ENCODE assay signal across 9 mouse cellular contexts in genomic region chr11:102219247-102219993, GRCm38 (mm10). TPM values are rescaled to one million over a fixed set of nuclear protein-coding genes. Genes with fewer than 3 reads are reported as not detected.
A peak's percentile ranks its signal among the peaks of the same experiment; 100 is the strongest.
DNase-seq lines count a peak whose midpoint lies in the region; ATAC-seq and TF ChIP-seq lines count a peak whose summit lies in the region.
"Had no signal": no experiment of that assay in that cellular context is flagged by ENCODE, and none has a peak within 500 bp of the region (broad histone marks: within the 10 kb centered on the region; RNA-seq: fewer than 3 reads in every experiment).

No protein-coding gene starts in this region.

- peak overlapping the region; percentile 14 for H3K27ac ChIP-seq in testis, adult 2 months (ENCODE audit: control insufficient read depth, insufficient read depth, low read depth, low read length)
- peak overlapping the region; percentile 73 for H3K27ac ChIP-seq in hindbrain, embryonic 14.5 days
- H3K27ac ChIP-seq in midbrain, embryonic 11.5 days (ENCODE audit: low read depth, low read length): peak overlapping the region; percentile 67; the same call in 1 of the 2 replicates

- DNase-seq in testis, postnatal 14 days (ENCODE audit: low spot score): no peak
- DNase-seq in hindbrain, embryonic 14.5 days (ENCODE audit: low spot score): no peak
- DNase-seq in midbrain, embryonic 11.5 days (ENCODE audit: low spot score, missing footprints): no peak
- no peak for DNase-seq in embryo, embryonic 10 days (ENCODE audit: low spot score)
- DNase-seq in layer of hippocampus, postnatal 14 days (ENCODE audit: low spot score in 2 of 2): no peak

- TF ChIP-seq CTCF in testis, adult 2 months (IDR thresholded peaks at IDR 0.05; ENCODE audit: control insufficient read depth, insufficient read depth, insufficient replicate concordance, low read depth, low read length): no peak

- H3K4me2 ChIP-seq in hindbrain, embryonic 14.5 days (replicated peaks): peak overlapping the region; percentile 45
- H3K4me2 ChIP-seq in midbrain, embryonic 11.5 days: peak overlapping the region; percentile 31

- no peaks in the 10 kb centered on the region for H3K36me3 ChIP-seq in erythroblast, embryonic 14.5 days (ENCODE audit: control insufficient read depth)
- H3K36me3 ChIP-seq in testis, adult 2 months (ENCODE audit: control insufficient read depth, insufficient read depth, low read length): no peaks in the 10 kb centered on the region
- peaks cover 30% of the 10 kb centered on the region for H3K36me3 ChIP-seq in hindbrain, embryonic 14.5 days (replicated peaks; ENCODE audit: control insufficient read depth, insufficient read depth)
- H3K36me3 ChIP-seq in midbrain, embryonic 11.5 days (ENCODE audit: control insufficient read depth, insufficient read depth, low read length): peaks cover 2% of the 10 kb centered on the region; the same call in 1 of the 2 replicates

- peaks cover 40% of the 10 kb centered on the region for H3K4me1 ChIP-seq in erythroblast, embryonic 14.5 days (ENCODE audit: control insufficient read depth)
- H3K4me1 ChIP-seq in testis, adult 2 months (ENCODE audit: control insufficient read depth, insufficient read depth, low read length): peaks cover 22% of the 10 kb centered on the region
- peaks cover 48% of the 10 kb centered on the region for H3K4me1 ChIP-seq in hindbrain, embryonic 14.5 days (replicated peaks; ENCODE audit: control insufficient read depth, insufficient read depth, low read length)
- H3K4me1 ChIP-seq in midbrain, embryonic 11.5 days (ENCODE audit: control insufficient read depth, insufficient read depth, low read length): peaks cover 29% of the 10 kb centered on the region

- peak overlapping the region; percentile 57 for H3K4me3 ChIP-seq in erythroblast, embryonic 14.5 days (replicated peaks)
- H3K4me3 ChIP-seq in testis, adult 2 months (ENCODE audit: control insufficient read depth, low read depth, low read length): no peak overlapping the region
- H3K4me3 ChIP-seq in hindbrain, embryonic 14.5 days (replicated peaks; ENCODE audit: low read length): no peak overlapping the region
- no peak overlapping the region for H3K4me3 ChIP-seq in midbrain, embryonic 11.5 days (ENCODE audit: low read depth, low read length)

- peaks cover 26% of the 10 kb centered on the region for H3K27me3 ChIP-seq in erythroblast, embryonic 14.5 days (ENCODE audit: control insufficient read depth)
- H3K27me3 ChIP-seq in testis, adult 2 months (ENCODE audit: control insufficient read depth, insufficient read depth, low read length): no peaks in the 10 kb centered on the region
- H3K27me3 ChIP-seq in hindbrain, embryonic 14.5 days (ENCODE audit: control insufficient read depth, insufficient read depth, low read length): no peaks in the 10 kb centered on the region
- H3K27me3 ChIP-seq in midbrain, embryonic 11.5 days (ENCODE audit: control insufficient read depth, insufficient read depth, low read length): no peaks in the 10 kb centered on the region

- no peak for TF ChIP-seq POLR2A in testis, adult 2 months (IDR thresholded peaks at IDR 0.05; ENCODE audit: control insufficient read depth, low read depth, low read length)

- 64% methylated on average over 14 of the region's 14 CpGs for WGBS in hindbrain, embryonic 14.5 days
- 79% methylated on average over 14 of the region's 14 CpGs for WGBS in midbrain, embryonic 11.5 days

- ATAC-seq in erythroblast, adult 5-6 weeks (replicated peaks; ENCODE audit: low FRiP score, poor library complexity, severe bottlenecking): no peak
- ATAC-seq in hindbrain, embryonic 14.5 days (ENCODE audit: low FRiP score): no peak
- ATAC-seq in midbrain, embryonic 11.5 days (ENCODE audit: low FRiP score): 0 out of 2 replicates have a peak, but pooled peaks have one; percentile 6

- H3K9ac ChIP-seq in hindbrain, embryonic 14.5 days: 0 out of 2 replicates have a peak overlapping the region, but pooled peaks have one; percentile 41
- H3K9ac ChIP-seq in midbrain, embryonic 11.5 days (ENCODE audit: low read length): peak overlapping the region; percentile 43

- no peaks in the 10 kb centered on the region for H3K9me3 ChIP-seq in erythroblast, embryonic 14.5 days (ENCODE audit: control insufficient read depth, low read length)
- H3K9me3 ChIP-seq in hindbrain, embryonic 14.5 days (ENCODE audit: control insufficient read depth, low read length): no peaks in the 10 kb centered on the region
- no peaks in the 10 kb centered on the region for H3K9me3 ChIP-seq in midbrain, embryonic 11.5 days (ENCODE audit: control insufficient read depth, low read length)

RNA-seq across cellular contexts. Expression of gene Hdac5, which starts 10.5 kb away (rescaled TPM):
- 4.3 and 6.3 TPM in 2 replicates for polyA plus RNA-seq in erythroblast, embryonic 14.5 days (2012)
- total RNA-seq in erythroblast, adult 5-6 weeks (2015; ENCODE audit: low replicate concordance): 3.7 and 10.2 TPM in 2 replicates
- 13.3 and 17.3 TPM in 2 replicates for total RNA-seq in erythroblast, adult 5-6 weeks (2017; ENCODE audit: low replicate concordance)
- polyA plus RNA-seq in testis, adult 2 months (2012; rRNA removed): 68.9 and 84.1 TPM in 2 replicates
- 40.7 and 50.8 TPM in 2 replicates for polyA plus RNA-seq in hindbrain, embryonic 14.5 days (2014; fragmentation: Nextera tagmentation; extraction: Ambion mirVana)
- polyA plus RNA-seq in midbrain, embryonic 11.5 days (2014; fragmentation: Nextera tagmentation; extraction: Ambion mirVana): 25.6 and 31.9 TPM in 2 replicates
- 100 to 1,000 TPM; 171 to 197 TPM for total RNA-seq in layer of hippocampus, postnatal 14 days (2021)

RNA-seq across cellular contexts. Expression of gene BC030867, which starts 29.3 kb away (rescaled TPM):
- polyA plus RNA-seq in erythroblast, embryonic 14.5 days (2012): 0.50 and 1.6 TPM in 2 replicates
- total RNA-seq in erythroblast, adult 5-6 weeks (2015; ENCODE audit: low replicate concordance): 3.8 and 5.0 TPM in 2 replicates
- total RNA-seq in erythroblast, adult 5-6 weeks (2017; ENCODE audit: low replicate concordance): 4.1 and 7.2 TPM in 2 replicates
- 31.8 and 48.5 TPM in 2 replicates for polyA plus RNA-seq in testis, adult 2 months (2012; rRNA removed)
- polyA plus RNA-seq in hindbrain, embryonic 14.5 days (2014; fragmentation: Nextera tagmentation; extraction: Ambion mirVana): 1.8 and 2.9 TPM in 2 replicates
- polyA plus RNA-seq in midbrain, embryonic 11.5 days (2014; fragmentation: Nextera tagmentation; extraction: Ambion mirVana): 17.4 and 18.4 TPM in 2 replicates
- total RNA-seq in layer of hippocampus, postnatal 14 days (2021): under 1 TPM; 0.76 to 0.79 TPM

RNA-seq across cellular contexts. Expression of gene G6pc3, which starts 30.0 kb away (rescaled TPM):
- polyA plus RNA-seq in erythroblast, embryonic 14.5 days (2012): 0.30 and 0.50 TPM in 2 replicates
- 16.3 and 21.7 TPM in 2 replicates for total RNA-seq in erythroblast, adult 5-6 weeks (2015; ENCODE audit: low replicate concordance)
- total RNA-seq in erythroblast, adult 5-6 weeks (2017; ENCODE audit: low replicate concordance): 4.7 and 9.8 TPM in 2 replicates
- polyA plus RNA-seq in testis, adult 2 months (2012; rRNA removed): 416 and 434 TPM in 2 replicates
- polyA plus RNA-seq in hindbrain, embryonic 14.5 days (2014; fragmentation: Nextera tagmentation; extraction: Ambion mirVana): 39.9 and 42.3 TPM in 2 replicates
- polyA plus RNA-seq in midbrain, embryonic 11.5 days (2014; fragmentation: Nextera tagmentation; extraction: Ambion mirVana): 27.8 and 31.5 TPM in 2 replicates
- total RNA-seq in layer of hippocampus, postnatal 14 days (2021): 10 to 100 TPM; 49.2 to 49.5 TPM

RNA-seq across cellular contexts. Expression of gene Lsm12, which starts 34.3 kb away (rescaled TPM):
- 8.9 TPM in 2 replicates for polyA plus RNA-seq in erythroblast, embryonic 14.5 days (2012)
- 48.3 and 48.8 TPM in 2 replicates for total RNA-seq in erythroblast, adult 5-6 weeks (2015; ENCODE audit: low replicate concordance)
- 22.7 and 28.8 TPM in 2 replicates for total RNA-seq in erythroblast, adult 5-6 weeks (2017; ENCODE audit: low replicate concordance)
- polyA plus RNA-seq in testis, adult 2 months (2012; rRNA removed): 41.5 and 41.8 TPM in 2 replicates
- polyA plus RNA-seq in hindbrain, embryonic 14.5 days (2014; fragmentation: Nextera tagmentation; extraction: Ambion mirVana): 78.6 and 81.9 TPM in 2 replicates
- 73.5 and 74.8 TPM in 2 replicates for polyA plus RNA-seq in midbrain, embryonic 11.5 days (2014; fragmentation: Nextera tagmentation; extraction: Ambion mirVana)
- 10 to 100 TPM; 65.9 to 72.8 TPM for total RNA-seq in layer of hippocampus, postnatal 14 days (2021)

RNA-seq across cellular contexts. Expression of gene Asb16, which starts 49.1 kb away (rescaled TPM):
- 0.01 and 0.02 TPM in 2 replicates for polyA plus RNA-seq in erythroblast, embryonic 14.5 days (2012)
- total RNA-seq in erythroblast, adult 5-6 weeks (2015; ENCODE audit: low replicate concordance): not detected in 2 replicates
- not detected in 2 replicates for total RNA-seq in erythroblast, adult 5-6 weeks (2017; ENCODE audit: low replicate concordance)
- 0.10 and 0.11 TPM in 2 replicates for polyA plus RNA-seq in testis, adult 2 months (2012; rRNA removed)
- polyA plus RNA-seq in hindbrain, embryonic 14.5 days (2014; fragmentation: Nextera tagmentation; extraction: Ambion mirVana): 0.07 and 0.18 TPM in 2 replicates
- 0.08 TPM in 1 of 2 replicates, not detected in the other for polyA plus RNA-seq in midbrain, embryonic 11.5 days (2014; fragmentation: Nextera tagmentation; extraction: Ambion mirVana)
- under 1 TPM; 0.86 to 0.88 TPM for total RNA-seq in layer of hippocampus, postnatal 14 days (2021)
- polyA plus RNA-seq: C2C12 had no signal

Comparison
In these comparisons a context has a peak if more than half of its experiments do, and no peak if none do; other contexts are left out.
1. H3K27ac ChIP-seq: peak in every context shown above with its lines; median percentile 73 in hindbrain, embryonic 14.5 days; 67 in midbrain, embryonic 11.5 days; 14 in testis, adult 2 months.
2. RNA of gene G6pc3, which starts 30.0 kb away (polyA plus RNA-seq): 416 to 434 TPM in testis, adult 2 months, 39.9 to 42.3 TPM in hindbrain, embryonic 14.5 days and 27.8 to 31.5 TPM in midbrain, embryonic 11.5 days; 0.30 to 0.50 TPM in erythroblast, embryonic 14.5 days; every median in the first group is over 10 times any median in the second.